Mouse (Mus musculus) liver, postnatal 0 days (tissue): Measurements from ENCODE around the gene Hoxd3.

Experiments used
- CTCF ChIP-seq: sonication (generic); IDR thresholded peaks from 2 replicates; pipeline ENCODE4 v1.5.1; 2016; ENCODE audit warnings: antibody characterized with exemption, low read depth
- EP300 ChIP-seq: IDR thresholded peaks from 2 replicates; pipeline ENCODE4 v1.6.1; 2016; ENCODE audit warnings: antibody characterized with exemption, low read depth, mild to moderate bottlenecking

- TF ChIP-seq CTCF, result no peak
- TF ChIP-seq EP300, result no peak
Observed at GRCm38 (mm10) chr2:74667842-74668357, 43.8 kb upstream of the Hoxd3 start, which contains the start of gene Hoxd13.
